Mouse (Mus musculus) induced T-regulatory cell, adult 2 months (primary cell): ENCODE data around the gene Orc5.

Experiments
- DNase-seq: peaks from one replicate; pipeline ENCODE4 v3.0.0-alpha.2; 2012; ENCODE audit warnings: low read depth

Gene Orc5

GRCm38 (mm10) chr5:22550033-22550551 lies at the start of gene Orc5:
Gene Orc5, minus strand, starts transcription at chr5:22550429.
- DNase-seq, result peak; percentile 95

- no peak for DNase-seq
These were observed 46.8 kb upstream of the Orc5 start for GRCm38 (mm10) chr5:22596981-22597380.

GRCm38 (mm10) chr5:22589370-22589966 lies 39.2 kb upstream of the Orc5 start:
- no peak for DNase-seq

DNA sequence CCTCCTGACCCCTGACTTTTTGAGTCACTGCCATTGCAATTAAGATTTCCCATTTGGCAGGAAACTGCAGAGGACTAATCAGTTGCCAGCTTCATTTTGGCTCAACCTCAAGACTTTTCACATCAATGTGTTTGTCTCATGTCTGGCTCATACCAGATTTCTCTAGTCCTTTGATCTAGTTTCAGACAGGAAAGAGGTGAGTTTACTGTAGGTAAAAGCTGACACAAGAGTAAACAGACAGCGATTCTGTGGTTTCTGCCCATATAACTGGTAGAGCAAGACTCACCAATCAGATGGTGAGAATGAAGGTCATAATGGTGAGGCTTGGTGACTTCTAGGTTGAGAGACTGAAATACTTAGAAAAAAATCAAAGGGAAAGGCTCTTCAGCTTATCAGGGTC lies 37.3 kb upstream of the Orc5 start:
- peak; percentile 4 for DNase-seq

DNA sequence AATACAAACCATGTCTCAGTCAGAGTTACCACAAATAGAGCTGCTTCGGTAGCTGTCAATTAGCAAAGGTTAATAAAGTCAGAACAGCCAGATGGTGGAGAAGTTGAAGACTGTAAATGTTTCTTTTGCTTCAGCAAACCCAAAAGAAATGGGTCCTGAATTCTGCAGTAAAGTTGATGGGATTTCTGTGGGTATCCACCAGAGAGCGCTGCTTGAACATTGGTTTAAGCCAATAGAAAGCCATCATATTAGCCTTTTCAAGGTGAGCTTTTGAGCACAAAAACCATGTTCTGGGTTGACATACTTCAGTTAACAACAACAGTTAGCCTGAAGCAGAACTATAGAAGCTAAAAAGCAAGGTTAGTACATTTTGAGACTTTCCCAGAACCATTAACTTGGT lies 34.3 kb upstream of the Orc5 start:
- DNase-seq, result peak; percentile 4

- DNase-seq, result no peak
These were observed 27.8 kb upstream of the Orc5 start for GRCm38 (mm10) chr5:22578011-22578410.

DNA sequence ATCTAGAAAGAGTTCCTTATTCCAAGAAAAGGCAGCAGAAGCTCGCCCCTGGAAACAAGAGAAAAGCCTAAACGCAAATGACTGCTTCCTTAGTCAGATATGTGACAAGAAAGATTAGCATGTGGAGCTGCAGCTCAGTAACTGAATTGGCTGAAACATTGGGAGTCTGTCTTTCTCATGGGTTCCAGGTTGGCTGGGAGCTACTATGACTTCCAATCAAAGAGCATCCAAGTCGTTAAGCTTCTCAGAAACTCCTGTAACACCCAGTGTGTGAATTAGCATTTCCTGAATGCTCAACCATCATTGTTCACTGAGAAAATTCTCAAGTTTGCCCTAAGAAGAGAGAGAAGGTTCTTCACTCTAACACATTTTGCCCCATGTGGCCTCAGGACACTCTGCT lies 24.5 kb upstream of the Orc5 start:
- no peak for DNase-seq

DNA sequence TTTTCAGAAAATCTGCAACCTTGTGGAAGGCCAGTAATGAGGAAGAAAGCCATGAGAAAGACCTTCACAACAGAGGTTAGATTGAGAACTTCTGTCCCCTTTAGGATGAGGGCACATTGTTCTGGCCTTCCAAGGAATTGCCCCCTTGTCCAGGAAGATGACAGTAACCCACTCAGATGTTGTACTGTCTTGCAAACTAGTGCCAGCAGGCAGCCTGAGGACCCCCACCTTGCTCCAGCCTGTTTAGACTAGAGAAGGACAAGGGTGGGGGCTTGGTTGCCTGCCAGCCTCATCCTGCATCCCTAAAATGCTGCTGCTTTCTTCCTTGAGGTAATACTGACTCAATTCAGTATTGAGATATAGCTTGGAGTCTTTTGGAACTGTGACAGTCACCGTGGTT lies 23.9 kb upstream of the Orc5 start:
- no peak for DNase-seq

GRCm38 (mm10) chr5:22573696-22574095 lies 23.5 kb upstream of the Orc5 start:
- DNase-seq, result no peak

DNA sequence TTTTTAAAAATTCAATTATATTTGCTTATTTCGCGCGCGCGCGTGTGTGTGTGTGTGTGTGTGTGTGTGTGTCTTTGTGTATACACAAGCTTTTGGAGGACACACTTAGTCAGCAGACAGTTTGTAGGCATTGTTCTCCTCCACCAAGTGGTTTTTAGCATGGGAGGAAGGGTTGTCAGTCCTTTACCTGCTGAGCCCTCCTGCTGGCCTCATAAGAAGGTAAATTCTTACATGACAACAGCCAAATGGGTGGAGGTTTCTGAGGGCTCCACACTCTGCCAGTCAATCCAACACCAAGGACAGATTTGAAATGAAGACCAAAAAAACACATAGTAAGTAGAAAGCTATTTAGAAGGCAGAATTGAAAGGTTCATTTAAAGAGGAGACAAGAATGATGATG lies 22.7 kb upstream of the Orc5 start:
- DNase-seq, result no peak

DNA sequence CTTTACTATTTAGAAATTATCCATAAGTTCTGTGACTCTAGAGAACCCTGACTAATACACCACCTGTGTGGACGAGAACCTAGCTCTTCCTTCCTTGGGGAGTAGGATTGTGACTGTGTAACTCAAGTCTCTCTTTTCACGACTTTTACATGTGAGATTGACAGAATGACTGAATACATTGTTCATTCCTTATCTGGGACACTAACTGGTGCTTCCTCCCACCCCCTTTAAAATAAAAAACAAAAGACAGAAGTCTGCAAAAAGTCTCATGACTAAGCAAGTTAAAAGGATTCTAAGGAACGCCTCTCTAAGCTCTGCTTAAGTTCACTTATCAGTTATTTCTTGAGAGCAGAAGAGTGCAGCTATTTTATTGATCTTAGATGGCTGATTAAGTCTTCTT lies 22.2 kb upstream of the Orc5 start:
- no peak for DNase-seq

- no peak for DNase-seq
These were observed 15.5 kb upstream of the Orc5 start for GRCm38 (mm10) chr5:22565708-22566107.

DNA sequence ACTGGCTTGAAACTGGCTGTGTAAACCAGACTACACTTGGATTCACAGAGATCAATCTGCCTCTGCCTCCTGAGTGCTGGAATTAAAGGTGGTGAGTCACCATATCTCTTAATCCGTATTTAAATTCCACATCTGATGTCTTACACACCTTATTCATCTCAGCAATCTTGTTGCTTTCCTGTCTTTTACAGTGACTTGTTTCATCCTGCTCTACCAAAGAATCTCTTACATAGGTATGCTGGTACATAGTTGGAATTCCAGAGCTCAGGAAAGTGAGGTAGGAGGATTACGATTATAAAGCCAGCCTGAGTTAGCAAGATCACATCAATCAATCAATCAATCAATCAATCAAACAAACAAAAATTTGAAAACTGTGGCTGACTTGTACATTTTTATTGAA lies 9.6 kb upstream of the Orc5 start:
- DNase-seq, result no peak

DNA sequence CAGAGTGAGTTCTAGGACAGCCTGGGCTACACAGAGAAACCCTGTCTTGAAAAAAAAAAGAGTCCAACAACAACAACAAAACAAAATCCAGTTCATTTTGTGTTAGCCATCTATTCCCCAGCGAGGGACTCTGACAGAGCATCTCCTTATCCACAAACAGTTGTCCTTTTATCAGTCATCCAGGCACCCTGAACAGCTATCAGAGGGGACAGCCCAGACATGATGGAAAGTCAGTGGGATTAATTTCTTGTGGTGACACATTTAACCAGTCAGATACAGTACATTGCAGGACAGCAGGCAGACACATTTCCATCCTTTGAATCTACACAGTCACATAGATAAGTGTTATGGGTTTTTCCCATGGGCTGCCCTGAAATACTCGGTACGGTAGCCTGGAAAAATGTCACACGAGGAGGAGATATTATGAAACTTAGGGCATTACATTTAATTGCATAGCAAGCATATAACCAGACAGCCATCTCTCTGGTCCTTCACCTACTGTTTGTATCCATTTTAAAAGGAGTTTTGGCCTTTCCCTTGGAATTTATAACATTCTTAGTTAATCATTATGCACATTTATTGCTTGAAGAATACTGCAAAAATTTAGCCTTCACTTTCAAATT lies 7.4 kb upstream of the Orc5 start:
- DNase-seq, result no peak

DNA sequence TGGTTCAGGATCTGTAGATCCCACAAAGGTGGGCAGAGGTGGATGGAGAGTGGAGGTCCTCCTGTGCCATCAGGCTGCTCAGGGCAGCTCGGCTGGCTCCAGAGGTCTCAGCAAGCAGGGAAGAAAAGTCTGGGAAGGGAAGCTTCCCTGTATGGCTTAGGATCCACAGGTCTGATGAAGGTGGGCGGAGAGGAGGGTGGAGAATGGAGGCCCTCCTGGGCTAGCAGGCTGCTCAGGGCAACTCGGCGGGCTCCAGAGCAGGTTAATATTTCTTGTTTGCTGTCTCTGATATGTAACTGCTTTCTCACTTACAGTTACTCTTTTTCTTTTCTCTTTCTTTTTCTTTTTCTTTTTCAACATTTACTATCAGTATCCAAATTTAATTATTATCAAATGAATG lies 6.5 kb upstream of the Orc5 start:
- no peak for DNase-seq

- no peak for DNase-seq
These were observed 2.1 kb upstream of the Orc5 start for GRCm38 (mm10) chr5:22552233-22552765.

DNA sequence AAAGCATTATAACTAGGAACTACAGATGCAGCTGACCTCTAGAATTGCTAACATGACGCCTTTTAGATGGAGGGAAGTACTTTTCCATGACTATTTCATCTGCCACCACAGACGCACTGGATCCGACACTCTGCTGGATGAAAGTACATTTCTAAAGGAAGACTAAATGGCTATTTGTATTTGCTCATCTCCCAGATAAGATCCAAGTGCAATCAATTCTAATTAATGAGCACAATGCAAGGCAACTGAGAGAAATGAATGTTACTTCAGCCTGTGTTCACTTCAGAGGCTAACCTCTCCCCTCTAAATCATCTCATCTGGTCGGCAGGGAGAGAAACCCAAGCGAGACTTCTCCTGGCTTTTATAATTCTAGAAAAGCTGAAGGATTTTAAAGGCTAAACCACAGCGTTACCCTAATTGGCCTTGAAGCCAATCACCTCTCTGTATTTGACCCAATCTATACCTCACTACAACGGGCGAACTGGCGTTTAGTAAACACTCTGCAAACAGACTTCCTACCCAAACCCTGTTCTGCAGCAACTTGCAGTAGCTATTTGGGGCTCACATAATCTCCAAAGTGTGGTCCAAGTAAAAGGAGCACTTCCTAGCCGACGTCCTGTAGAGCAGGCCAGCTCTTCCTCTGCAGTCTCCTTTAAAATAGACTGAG lies 730 bp downstream of the Orc5 start:
- DNase-seq, result no peak

GRCm38 (mm10) chr5:22548556-22549161 lies 1.6 kb downstream of the Orc5 start:
- peak; percentile 31 for DNase-seq

DNA sequence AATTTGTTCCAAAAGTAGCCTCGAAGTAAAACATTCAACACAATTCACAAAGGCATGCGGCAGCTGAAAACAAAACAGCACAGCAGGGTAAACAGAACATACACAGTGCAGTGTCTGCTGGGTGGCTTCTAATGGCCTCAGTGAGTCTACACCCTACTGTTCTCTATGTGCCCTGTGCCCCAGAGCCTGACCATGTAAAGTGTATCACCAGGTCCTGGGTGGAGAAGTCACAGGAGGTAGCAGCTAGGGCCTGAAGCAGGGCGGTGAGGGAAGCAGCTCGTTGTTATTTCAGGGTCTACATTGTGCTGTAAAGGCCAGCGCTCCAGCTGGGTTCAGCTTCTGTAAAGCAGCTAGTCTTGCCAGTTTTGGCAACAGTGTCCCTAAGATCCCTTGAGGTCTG lies 3.7 kb downstream of the Orc5 start:
- DNase-seq, result no peak

DNA sequence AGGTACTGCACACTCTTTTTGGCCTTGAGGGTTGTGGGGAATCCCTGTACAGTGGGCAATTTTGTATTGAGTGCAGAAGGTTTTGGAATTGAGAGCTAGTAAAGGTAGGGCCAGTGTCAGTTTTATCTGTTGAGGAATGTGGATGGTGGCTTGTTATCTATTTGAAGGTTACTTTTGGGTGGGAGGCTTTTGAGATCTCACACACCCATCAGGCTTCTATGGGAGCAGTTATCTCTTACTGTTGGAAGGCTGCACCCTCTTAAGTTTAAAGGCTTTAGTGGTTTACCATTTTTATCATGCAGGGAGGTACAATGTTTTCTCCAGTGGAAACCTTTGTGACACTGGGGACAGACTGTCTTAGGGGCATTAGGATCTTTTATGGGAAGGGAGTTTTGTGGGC lies 4.9 kb downstream of the Orc5 start:
- DNase-seq, result no peak

GRCm38 (mm10) chr5:22542676-22543075 lies 7.6 kb downstream of the Orc5 start:
- no peak for DNase-seq

DNA sequence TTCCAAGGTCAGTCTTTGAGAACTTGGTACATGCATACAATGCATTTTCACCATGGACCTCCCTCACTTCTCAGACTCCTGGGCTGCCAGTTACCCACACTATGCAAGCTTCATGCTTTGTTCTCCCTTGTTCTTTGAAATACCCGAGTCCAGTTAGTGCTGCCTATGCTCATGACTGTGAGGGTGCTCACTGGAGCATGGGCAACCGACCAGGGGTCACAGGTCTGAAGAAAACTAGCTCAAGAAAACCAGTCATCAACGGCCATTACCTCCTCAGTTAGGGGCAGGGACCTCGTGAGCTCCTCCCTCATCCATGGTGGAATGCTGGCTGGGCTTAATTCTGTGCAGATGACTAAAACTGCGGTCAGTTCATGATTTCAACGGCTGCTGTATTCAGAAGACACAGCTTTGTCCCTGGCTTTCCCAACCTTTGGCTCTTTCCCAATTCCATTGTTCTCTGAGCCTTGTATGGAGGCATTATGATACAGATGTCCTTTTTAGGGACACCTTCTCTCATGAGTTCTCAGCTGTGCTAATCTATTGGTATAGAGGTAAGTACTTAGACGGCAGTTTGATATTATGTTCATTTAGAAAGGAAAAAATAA lies 11.1 kb downstream of the Orc5 start:
- DNase-seq, result no peak
